Mouse (Mus musculus) brain, embryonic 14.5 days (tissue): ENCODE data around the gene Selenos.

Experiments used
- CTCF ChIP-seq: fragments of 200-500 bp; IDR thresholded peaks from 2 replicates; pipeline ENCODE4 v1.5.1; 2012; ENCODE audit warnings: inconsistent platforms, mild to moderate bottlenecking, moderate library complexity, borderline replicate concordance; ENCODE audit not compliant: insufficient read depth, insufficient read length; ENCODE audit errors: extremely low read depth
- POLR2A ChIP-seq: fragments of 200-500 bp; IDR thresholded peaks from 2 replicates; pipeline ENCODE4 v1.6.1; 2012; ENCODE audit warnings: mild to moderate bottlenecking, inconsistent platforms, borderline replicate concordance; ENCODE audit not compliant: poor library complexity, insufficient read depth, insufficient read length, severe bottlenecking; ENCODE audit errors: extremely low read depth

DNA sequence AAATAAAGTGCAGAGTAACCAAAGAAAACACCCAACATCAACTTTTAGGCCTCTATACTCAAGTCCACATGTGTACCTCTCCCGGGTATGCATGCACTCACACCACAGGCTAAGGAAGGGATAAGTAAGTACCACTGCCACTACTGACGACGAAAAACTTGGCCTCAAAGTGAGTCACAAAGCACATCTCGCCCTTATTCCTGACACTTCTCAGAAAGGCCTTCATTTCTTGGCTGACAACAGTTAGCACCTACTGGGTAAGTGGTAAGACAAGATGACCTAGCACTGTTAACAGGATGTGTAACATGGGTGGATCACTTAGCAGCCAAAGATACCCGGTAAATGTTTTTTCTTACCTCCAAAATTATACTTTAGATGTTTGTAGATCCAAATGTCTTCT lies 25.1 kb downstream of the Selenos start:
- no peak for TF ChIP-seq CTCF
- no peak for TF ChIP-seq POLR2A
